Mouse (Mus musculus) kidney, postnatal 36 days (tissue): Measurements from ENCODE around the gene Olfr1392.
"Not testable (repeated sequence)": the region's sequence is repeated elsewhere in the genome, so short reads cannot be mapped to it uniquely, and the experiment has no call there.

Experiments
- DNase-seq, 2 experiments: peaks; one replicate each; pipeline ENCODE4 v3.0.0; 2021 to 2022; ENCODE audit warnings: mixed read lengths in 2 of 2

The Olfr1392 gene

GRCm38 (mm10) chr11:49284982-49285381 lies at the start of gene Olfr1392:
Gene Olfr1392 (plus strand): TSS chr11:49285282.
- not testable (repeated sequence) for DNase-seq

- DNase-seq, result no peak
Measured at GRCm38 (mm10) chr11:49235459-49236207, 49.4 kb upstream of the Olfr1392 start.

GRCm38 (mm10) chr11:49236891-49237290 lies 48.2 kb upstream of the Olfr1392 start:
- peak in 1 of 2 experiments; percentile 47 for DNase-seq

- DNase-seq, result no peak
Measured at GRCm38 (mm10) chr11:49237532-49237931, 47.5 kb upstream of the Olfr1392 start.

- DNase-seq, result no peak
Measured at GRCm38 (mm10) chr11:49240310-49240709, 44.8 kb upstream of the Olfr1392 start.

- DNase-seq, result no peak
Measured at GRCm38 (mm10) chr11:49240874-49241273, 44.2 kb upstream of the Olfr1392 start.

GRCm38 (mm10) chr11:49241471-49241870 lies 43.6 kb upstream of the Olfr1392 start:
- peak in 1 of 2 experiments; percentile 20 for DNase-seq

- DNase-seq, result no peak
Measured at GRCm38 (mm10) chr11:49242944-49243626, 42.0 kb upstream of the Olfr1392 start.

GRCm38 (mm10) chr11:49243727-49244594 lies 41.1 kb upstream of the Olfr1392 start, which contains the start of gene Mgat1:
Gene Mgat1 (plus strand): TSS chr11:49244191.
- peak; percentile 97 for DNase-seq

GRCm38 (mm10) chr11:49244595-49244930 lies 40.5 kb upstream of the Olfr1392 start:
- DNase-seq, result no peak

- DNase-seq, result peak; percentile 88 to 90
Measured at GRCm38 (mm10) chr11:49245176-49245575, 39.9 kb upstream of the Olfr1392 start.

GRCm38 (mm10) chr11:49245634-49246415 lies 39.3 kb upstream of the Olfr1392 start:
- DNase-seq, result no peak

GRCm38 (mm10) chr11:49246523-49246922 lies 38.6 kb upstream of the Olfr1392 start:
- DNase-seq, result no peak

GRCm38 (mm10) chr11:49247255-49247654 lies 37.8 kb upstream of the Olfr1392 start:
- DNase-seq, result peak in 1 of 2 experiments; percentile 19

GRCm38 (mm10) chr11:49248226-49248973 lies 36.7 kb upstream of the Olfr1392 start:
- DNase-seq, result peak; percentile 79 to 89

GRCm38 (mm10) chr11:49248974-49249700 lies 35.9 kb upstream of the Olfr1392 start:
- no peak for DNase-seq

GRCm38 (mm10) chr11:49249811-49250421 lies 35.2 kb upstream of the Olfr1392 start:
- peak; percentile 58 to 63 for DNase-seq

- peak; percentile 94 to 95 for DNase-seq
Measured at GRCm38 (mm10) chr11:49250422-49251379, 34.4 kb upstream of the Olfr1392 start.

GRCm38 (mm10) chr11:49251380-49251761 lies 33.7 kb upstream of the Olfr1392 start:
- no peak for DNase-seq
